Mouse (Mus musculus) spleen, adult 18-20 months (tissue): Measurements from ENCODE around the gene Atp23.
"Not testable (repeated sequence)": the region's sequence is repeated elsewhere in the genome, so short reads cannot be mapped to it uniquely, and the experiment has no call there.

Experiments
- DNase-seq, 2 experiments: peaks; one replicate each; pipeline ENCODE4 v3.0.0; 2022; ENCODE audit warnings: mixed read lengths in 2 of 2

Atp23 gene

GRCm38 (mm10) chr10:126906811-126907210 is 5.7 kb upstream of the Atp23 start:
- no peak for DNase-seq

- DNase-seq = peak; percentile 81 to 85
These were observed 4.5 kb upstream of the Atp23 start for GRCm38 (mm10) chr10:126905650-126906075.

GRCm38 (mm10) chr10:126905086-126905485 is 3.9 kb upstream of the Atp23 start:
- DNase-seq = no peak

DNA sequence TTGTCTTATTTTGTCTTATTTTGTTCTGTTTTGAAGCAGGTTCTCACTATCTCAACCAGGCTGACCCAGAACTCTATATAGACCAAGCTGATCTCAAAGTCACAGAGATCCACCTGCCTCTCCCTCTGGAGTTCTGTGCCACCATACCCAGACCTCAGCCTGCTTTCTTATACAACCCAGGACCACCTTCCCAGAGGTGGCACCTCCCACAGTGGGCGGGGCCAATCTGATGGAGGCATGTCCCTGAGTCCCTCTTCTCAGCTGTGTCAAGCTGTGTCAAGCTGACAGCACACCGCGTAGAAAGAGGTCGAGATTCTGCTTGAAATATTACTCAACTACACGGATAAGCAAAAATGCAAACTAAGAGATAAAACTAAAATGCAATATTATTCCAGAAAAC is 3.1 kb upstream of the Atp23 start:
- DNase-seq = no peak

- no peak for DNase-seq
These were observed 311 bp upstream of the Atp23 start for GRCm38 (mm10) chr10:126901488-126901843.

- DNase-seq = no peak
These were observed 5.3 kb downstream of the Atp23 start for GRCm38 (mm10) chr10:126895891-126896290.

DNA sequence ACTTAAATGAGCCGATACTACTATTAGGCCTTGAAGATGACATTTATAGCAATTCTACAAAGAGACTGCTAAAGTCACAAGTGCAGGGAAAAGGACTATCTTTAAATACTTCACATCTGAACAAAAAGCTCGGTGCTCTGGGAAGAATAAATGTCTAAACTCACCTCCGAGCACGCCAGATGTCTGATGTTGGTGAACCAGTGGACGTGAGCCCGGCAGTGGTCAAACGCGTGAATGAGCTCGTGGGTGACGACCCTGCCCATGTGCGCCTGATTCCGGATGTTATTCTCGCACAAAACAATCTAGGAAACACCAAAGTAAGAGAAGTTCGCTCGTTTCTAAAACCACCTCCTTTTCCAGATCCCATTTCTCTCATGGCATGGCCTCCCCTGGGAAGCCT is 7.1 kb downstream of the Atp23 start:
- DNase-seq = no peak

DNA sequence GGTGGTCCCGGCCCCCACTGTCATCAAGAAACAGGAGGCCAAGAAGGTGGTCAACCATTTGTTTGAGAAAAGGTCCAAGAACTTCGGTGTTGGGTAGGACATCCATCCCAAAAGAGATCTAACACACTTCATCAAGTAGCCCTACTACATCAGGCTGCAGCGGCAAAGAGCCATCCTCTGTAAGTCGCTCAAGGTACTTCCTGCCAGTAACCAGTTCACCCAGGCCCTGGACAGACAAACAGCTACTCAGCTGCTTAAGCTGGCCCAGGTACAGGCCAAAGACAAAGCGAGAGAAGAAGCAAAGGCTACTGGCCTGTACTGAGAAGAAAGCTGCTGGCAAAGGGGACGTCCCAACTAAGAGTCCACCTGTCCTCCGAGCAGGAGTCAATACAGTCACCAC is 8.0 kb downstream of the Atp23 start:
- no peak for DNase-seq

GRCm38 (mm10) chr10:126873755-126874154 is 27.4 kb downstream of the Atp23 start:
- no peak for DNase-seq

GRCm38 (mm10) chr10:126872256-126872655 is 28.9 kb downstream of the Atp23 start:
- no peak for DNase-seq

- peak; percentile 58 to 82 for DNase-seq
These were observed 31.5 kb downstream of the Atp23 start for GRCm38 (mm10) chr10:126869372-126870318.

DNA sequence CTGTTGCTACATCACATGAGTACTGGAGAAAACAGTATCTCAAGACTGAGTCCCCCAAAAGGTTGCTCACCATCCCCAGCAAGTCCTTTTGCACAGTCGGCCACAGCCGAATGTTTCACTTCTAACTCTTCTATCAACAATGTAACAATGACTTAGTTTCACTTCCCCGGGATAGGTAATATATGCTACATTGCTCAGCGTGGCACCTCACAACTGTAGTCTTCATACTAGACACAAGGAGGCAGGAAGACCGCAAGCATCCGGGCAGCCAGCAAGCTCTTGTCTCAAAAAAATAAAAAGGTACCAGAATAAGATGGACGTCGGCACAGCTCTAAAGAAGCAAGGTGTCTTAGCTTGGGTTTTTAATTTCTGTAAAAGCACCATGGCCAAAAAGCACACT is 35.9 kb downstream of the Atp23 start:
- peak in 1 of 2 experiments; percentile 14 for DNase-seq

- DNase-seq = no peak
These were observed 39.0 kb downstream of the Atp23 start for GRCm38 (mm10) chr10:126862193-126862592.

DNA sequence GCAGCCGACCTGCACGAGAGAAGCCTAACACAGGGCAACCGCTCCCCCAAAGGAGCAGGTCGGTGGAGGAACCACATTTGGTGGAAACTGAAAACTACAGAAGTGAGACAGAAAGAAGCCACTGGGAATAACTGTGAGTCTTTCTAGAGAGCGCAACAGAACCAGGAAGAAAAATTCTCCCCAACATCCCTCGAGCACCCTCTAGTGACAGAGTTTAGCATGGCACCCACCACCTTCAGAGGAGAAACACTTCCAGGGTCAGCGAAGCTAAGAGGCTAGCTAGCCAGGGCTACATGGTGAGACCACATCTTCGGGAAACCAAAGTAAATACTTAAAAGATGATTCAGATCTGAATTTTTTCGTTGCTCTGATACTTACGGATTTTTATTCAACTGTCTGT is 47.9 kb downstream of the Atp23 start:
- DNase-seq = peak in 1 of 2 experiments; percentile 23

DNA sequence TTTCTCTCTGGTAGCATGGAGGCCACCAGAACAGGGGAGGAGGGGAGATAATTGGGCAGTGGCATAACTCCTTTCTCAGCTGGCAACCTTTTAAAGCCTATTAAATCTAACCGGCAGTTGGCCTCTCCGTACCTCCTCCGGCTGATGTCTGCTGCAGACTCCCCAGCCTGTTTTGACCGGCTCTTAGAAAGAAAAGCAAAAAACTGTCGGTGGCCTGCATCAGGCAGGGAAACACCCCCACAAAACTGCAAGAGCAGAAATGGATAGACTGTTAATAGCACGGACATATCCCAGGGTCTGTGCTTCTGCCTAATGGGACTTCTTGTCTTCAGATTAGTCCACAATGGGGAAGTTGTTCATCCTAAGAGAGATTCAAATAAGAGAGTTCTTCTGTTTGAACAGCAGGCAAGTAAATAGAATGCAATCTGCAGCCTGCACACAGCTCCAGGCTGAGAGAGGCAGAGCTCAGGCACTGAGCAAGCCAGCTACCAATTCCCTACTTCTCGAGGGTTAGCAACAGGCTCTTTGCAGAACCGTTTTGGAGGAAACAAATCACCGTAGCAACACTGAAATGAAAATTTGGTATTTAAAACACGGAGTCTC is 55.7 kb downstream of the Atp23 start:
- no peak for DNase-seq

GRCm38 (mm10) chr10:126844689-126845088 is 56.5 kb downstream of the Atp23 start:
- DNase-seq = no peak

DNA sequence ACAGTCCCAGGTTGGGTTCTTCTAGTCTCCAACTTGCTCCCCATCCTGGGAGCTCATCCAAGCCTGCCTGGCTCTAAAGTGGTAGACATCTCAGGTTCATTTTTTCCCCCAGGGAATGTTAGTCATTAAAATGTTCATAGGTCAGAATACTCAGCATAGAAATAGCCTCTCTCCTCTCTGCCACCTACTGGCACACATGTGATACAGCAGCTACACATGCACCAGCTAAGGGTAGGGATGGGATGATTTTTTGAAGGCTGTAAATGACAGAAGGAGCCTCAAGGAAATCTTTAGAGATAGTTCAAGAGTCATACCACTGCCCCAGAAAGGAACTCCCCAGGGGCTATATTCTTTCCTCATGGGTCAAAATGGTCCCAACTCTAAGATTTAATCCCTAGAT is 60.9 kb downstream of the Atp23 start:
- DNase-seq = no peak

GRCm38 (mm10) chr10:126833006-126833405 is 68.1 kb downstream of the Atp23 start:
- DNase-seq = peak in 1 of 2 experiments; percentile 30

DNA sequence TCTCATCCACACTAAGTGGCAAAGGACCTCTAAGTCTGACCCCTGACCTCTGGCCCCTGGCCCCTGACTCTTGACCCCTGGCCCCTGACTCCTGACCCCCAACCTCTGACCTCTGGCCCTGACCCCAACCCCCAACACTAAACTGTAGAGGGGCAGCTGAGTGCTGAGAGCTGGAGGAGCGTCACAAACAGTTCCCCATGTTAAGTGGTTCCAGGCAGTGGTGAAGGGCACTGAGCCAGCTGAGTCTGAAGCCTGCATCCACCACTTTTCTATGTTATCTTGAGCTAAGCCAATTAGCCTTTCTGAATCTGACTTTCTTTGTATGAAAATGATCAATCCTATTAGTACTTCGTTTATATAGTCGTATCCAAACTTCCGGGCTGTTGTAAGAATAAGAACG is 69.8 kb downstream of the Atp23 start:
- DNase-seq = no peak

GRCm38 (mm10) chr10:126828618-126829017 is 72.5 kb downstream of the Atp23 start:
- no peak for DNase-seq

DNA sequence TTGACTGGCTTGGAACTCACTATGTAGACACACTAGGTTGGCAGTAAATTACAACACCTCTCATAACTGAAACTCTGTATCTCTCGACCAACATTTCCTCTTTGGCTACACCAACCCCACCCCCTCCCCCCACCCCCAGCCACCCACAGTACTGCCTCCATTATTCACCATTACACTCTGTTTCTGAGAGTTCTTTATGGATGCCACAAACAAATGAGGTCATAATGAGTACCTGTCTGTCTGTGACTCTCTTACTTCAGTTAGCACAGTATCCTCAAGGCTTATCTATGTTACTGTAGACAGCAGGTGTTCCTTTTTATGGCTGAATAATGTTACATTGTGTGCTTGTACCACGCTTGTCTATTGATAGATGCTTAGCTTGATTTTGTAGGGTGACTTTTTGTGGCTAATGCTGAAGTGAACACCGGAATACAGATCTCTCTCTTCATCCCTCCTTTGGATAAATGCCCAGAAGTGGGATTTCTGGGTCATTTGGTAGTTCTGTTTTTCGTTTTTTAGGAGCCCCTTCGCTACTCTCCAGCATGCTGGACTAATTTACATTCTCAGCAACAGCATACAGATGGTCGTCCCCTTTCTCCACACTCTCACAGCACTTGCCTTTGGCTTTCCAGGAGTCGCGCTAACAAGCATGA is 73.1 kb downstream of the Atp23 start:
- no peak for DNase-seq

- DNase-seq = no peak
These were observed 74.2 kb downstream of the Atp23 start for GRCm38 (mm10) chr10:126826982-126827381.

GRCm38 (mm10) chr10:126826216-126826615 is 74.9 kb downstream of the Atp23 start:
- DNase-seq = not testable (repeated sequence)

DNA sequence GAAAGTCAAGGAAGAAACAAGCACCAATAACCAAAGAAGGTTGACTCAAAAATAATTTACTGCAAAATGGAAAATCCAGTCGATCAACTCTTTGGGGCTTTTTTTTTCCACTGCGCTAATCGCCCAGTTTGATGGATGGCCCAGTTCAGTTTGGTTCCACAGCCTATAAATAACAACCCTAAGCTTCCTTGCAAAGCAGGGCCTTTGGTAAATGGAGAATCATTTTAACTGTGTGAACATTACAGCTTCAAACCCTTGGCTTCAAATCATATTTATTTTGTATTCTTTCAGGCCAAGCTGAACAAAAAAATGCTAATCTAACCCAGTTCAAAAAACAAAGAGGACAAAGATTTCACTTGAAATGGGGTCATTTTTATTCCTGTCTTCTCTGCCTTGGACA is 78.7 kb downstream of the Atp23 start:
- no peak for DNase-seq
